Mouse (Mus musculus): ENCODE measurements around the gene Zc3h12b. TPM values are rescaled to one million over a fixed set of nuclear protein-coding genes. Genes with fewer than 3 reads are reported as not detected.
A peak's percentile ranks its signal among the peaks of the same experiment; 100 is the strongest.

Zc3h12b gene
- 2.0 and 2.1 TPM in 2 replicates for polyA plus RNA-seq (2015; fragmentation: Nextera tagmentation; extraction: Ambion mirVana)

DNA sequence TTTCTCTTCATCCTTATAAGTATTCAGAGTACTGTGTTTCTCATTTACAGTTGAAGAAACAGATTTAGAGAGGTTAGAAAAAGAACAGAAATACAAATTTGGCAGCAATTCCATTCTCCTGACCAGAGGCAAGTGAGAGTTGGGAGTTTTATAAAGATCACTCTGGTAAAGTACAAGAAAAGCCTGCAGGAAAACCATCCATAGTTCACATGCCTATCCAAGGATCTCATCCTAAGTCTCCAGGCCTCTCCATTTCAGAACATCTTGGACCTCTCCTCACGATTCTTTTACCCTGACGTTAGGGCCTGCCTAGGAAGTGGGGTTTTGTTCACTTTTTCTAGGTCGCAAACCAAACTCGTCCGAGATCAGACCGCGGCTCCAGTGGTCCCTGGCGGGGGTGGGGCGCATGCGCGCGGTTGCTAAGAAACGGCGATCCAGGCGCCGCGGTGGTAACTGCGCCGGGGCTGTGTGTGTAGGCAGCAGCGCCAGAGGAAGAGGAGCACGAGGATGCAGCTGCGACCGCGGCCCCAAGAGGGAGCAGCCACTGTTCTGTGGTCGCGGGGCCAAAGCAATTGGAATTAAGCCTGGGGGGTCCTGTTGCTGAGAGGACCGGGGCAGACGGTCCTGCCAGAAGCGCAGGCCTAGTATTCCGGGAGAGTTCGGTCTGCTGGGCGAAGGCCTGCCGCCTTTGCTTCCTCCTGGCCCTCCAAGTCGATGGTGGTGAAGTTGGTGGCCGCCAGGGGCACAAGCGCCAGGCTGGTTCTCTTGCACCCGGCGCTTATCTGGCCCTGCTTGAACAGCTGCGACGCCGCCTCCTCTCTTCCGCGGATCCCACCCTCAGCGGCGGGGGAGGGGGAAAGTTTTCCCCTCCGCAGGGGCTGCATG is at the start of gene Zc3h12b:
Zc3h12b (plus strand) TSS at position 452 of the 885 bp plus-strand sequence.
- peak within 1 kb of the TSS; percentile 56 for H3K4me2 ChIP-seq (ENCODE audit: low read depth, low read length)
- H3K27me3 ChIP-seq (ENCODE audit: control insufficient read depth, insufficient read depth, low read length): no peaks in the 10 kb centered on the region
- peak within 1 kb of the TSS; percentile 52 for H3K4me3 ChIP-seq (replicated peaks; ENCODE audit: low read length)
- H3K36me3 ChIP-seq (ENCODE audit: control insufficient read depth, insufficient read depth, low read length): no peaks in the 10 kb centered on the region
- peak; percentile 95 for ATAC-seq (ENCODE audit: insufficient read depth, low FRiP score)
- H3K4me1 ChIP-seq (ENCODE audit: control insufficient read depth, insufficient read depth, low read length): no peaks in the 10 kb centered on the region
- H3K9me3 ChIP-seq (replicated peaks; ENCODE audit: control insufficient read depth, low read length): no peaks in the 10 kb centered on the region
- peak within 1 kb of the TSS; percentile 71 for H3K9ac ChIP-seq (ENCODE audit: low read length)
- peak within 1 kb of the TSS; percentile 41 for H3K27ac ChIP-seq (ENCODE audit: low read length)
- 16% methylated on average over 46 of the region's 46 CpGs for WGBS

DNA sequence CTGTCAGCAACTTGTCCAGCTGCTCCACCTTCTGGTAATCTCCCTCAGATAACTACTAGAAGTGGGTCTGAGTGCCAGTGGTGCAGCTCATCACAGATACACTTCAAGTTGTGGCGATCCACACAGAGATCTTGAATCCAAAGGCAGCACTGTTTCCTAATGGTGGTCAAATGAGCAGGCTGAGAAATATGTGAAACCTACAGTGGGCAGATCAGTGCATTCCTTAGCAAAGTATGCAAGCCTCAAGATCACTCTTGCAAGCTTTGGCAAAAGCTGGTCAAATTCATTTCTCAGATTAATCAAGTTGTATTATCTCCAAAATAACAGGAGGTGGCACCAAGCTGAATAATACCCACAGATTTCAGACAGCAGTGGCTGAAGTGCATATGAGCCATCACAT is 29.3 kb upstream of the Zc3h12b start:
- WGBS: 89% methylated on average over 1 of the region's 1 CpGs
- Histone ChIP-seq H3K4me2 (ENCODE audit: low read depth, low read length) (no peak overlapping the region), H3K27me3 (ENCODE audit: control insufficient read depth, insufficient read depth, low read length) (no peaks in the 10 kb centered on the region), H3K27ac (ENCODE audit: low read length) (no peak overlapping the region), H3K4me1 (ENCODE audit: control insufficient read depth, insufficient read depth, low read length) (no peaks in the 10 kb centered on the region), H3K36me3 (ENCODE audit: control insufficient read depth, insufficient read depth, low read length) (no peaks in the 10 kb centered on the region), H3K9me3 (replicated peaks; ENCODE audit: control insufficient read depth, low read length) (no peaks in the 10 kb centered on the region), H3K9ac (ENCODE audit: low read length) (no peak overlapping the region), H3K4me3 (replicated peaks; ENCODE audit: low read length) (no peak overlapping the region)
- ATAC-seq (ENCODE audit: insufficient read depth, low FRiP score): no peak

- H3K4me1 ChIP-seq (ENCODE audit: control insufficient read depth, insufficient read depth, low read length): no peaks in the 10 kb centered on the region
- no peak overlapping the region for H3K27ac ChIP-seq (ENCODE audit: low read length)
- whole genome bisulfite sequencing: 50% methylated on average over 1 of the region's 1 CpGs
- H3K36me3 ChIP-seq (ENCODE audit: control insufficient read depth, insufficient read depth, low read length): no peaks in the 10 kb centered on the region
- H3K27me3 ChIP-seq (ENCODE audit: control insufficient read depth, insufficient read depth, low read length): no peaks in the 10 kb centered on the region
- H3K9ac ChIP-seq (ENCODE audit: low read length): no peak overlapping the region
- no peak overlapping the region for H3K4me3 ChIP-seq (replicated peaks; ENCODE audit: low read length)
- H3K4me2 ChIP-seq (ENCODE audit: low read depth, low read length): no peak overlapping the region
- no peak for ATAC-seq (ENCODE audit: insufficient read depth, low FRiP score)
- no peaks in the 10 kb centered on the region for H3K9me3 ChIP-seq (replicated peaks; ENCODE audit: control insufficient read depth, low read length)
Observed at GRCm38 (mm10) chrX:95687119-95687518, 24.4 kb upstream of the Zc3h12b start.

DNA sequence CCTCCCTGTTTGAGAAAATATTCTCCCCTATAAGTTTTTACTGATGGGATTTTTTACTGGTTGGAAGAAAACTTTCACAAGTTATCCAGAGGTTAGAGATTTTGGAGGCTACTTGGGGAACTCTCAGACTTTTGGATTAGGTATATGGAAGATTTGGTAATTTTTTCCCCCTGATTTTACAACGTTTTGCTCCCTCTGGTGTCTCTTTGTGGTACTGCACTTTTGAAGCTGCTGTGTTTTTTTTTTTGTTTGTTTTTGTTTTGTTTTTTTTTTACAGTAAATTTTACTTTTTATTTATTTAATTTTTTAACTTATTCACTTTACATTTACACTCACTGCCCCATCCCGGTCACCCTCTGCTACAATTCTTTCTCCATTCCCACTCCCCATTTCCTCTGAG is 26.8 kb downstream of the Zc3h12b start:
- no peaks in the 10 kb centered on the region for H3K36me3 ChIP-seq (ENCODE audit: control insufficient read depth, insufficient read depth, low read length)
- H3K9ac ChIP-seq (ENCODE audit: low read length): no peak overlapping the region
- no peak overlapping the region for H3K27ac ChIP-seq (ENCODE audit: low read length)
- 44% methylated on average over 2 of the region's 2 CpGs for WGBS
- no peak for ATAC-seq (ENCODE audit: insufficient read depth, low FRiP score)
- no peaks in the 10 kb centered on the region for H3K4me1 ChIP-seq (ENCODE audit: control insufficient read depth, insufficient read depth, low read length)
- H3K4me3 ChIP-seq (replicated peaks; ENCODE audit: low read length): no peak overlapping the region
- no peaks in the 10 kb centered on the region for H3K9me3 ChIP-seq (replicated peaks; ENCODE audit: control insufficient read depth, low read length)
- H3K27me3 ChIP-seq (ENCODE audit: control insufficient read depth, insufficient read depth, low read length): no peaks in the 10 kb centered on the region
- no peak overlapping the region for H3K4me2 ChIP-seq (ENCODE audit: low read depth, low read length)

DNA sequence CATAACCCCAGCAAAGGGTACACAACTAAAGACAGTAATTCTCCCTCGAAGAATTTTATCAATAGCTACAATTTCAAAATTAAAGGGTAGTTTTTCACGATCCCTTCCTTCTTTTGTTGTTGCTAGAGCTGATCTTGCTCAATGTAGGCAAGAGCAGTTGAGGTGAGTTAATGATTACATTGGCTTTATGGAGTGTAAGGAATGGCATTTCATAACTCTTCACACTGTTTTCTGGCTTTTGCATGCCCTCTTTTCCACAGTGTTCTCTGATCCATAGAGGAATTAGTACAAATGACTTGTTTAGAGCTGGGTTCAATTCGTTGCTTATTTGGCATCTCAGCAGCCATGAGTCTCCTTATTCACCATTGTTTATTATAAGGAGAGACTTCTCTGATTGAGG is 84.4 kb downstream of the Zc3h12b start:
- no peak for ATAC-seq (ENCODE audit: insufficient read depth, low FRiP score)
- WGBS: 74% methylated on average over 3 of the region's 3 CpGs
- no peak overlapping the region for H3K4me2 ChIP-seq (ENCODE audit: low read depth, low read length)
- no peaks in the 10 kb centered on the region for H3K4me1 ChIP-seq (ENCODE audit: control insufficient read depth, insufficient read depth, low read length)
- no peaks in the 10 kb centered on the region for H3K9me3 ChIP-seq (replicated peaks; ENCODE audit: control insufficient read depth, low read length)
- no peak overlapping the region for H3K9ac ChIP-seq (ENCODE audit: low read length)
- no peak overlapping the region for H3K4me3 ChIP-seq (replicated peaks; ENCODE audit: low read length)
- H3K27me3 ChIP-seq (ENCODE audit: control insufficient read depth, insufficient read depth, low read length): no peaks in the 10 kb centered on the region
- no peaks in the 10 kb centered on the region for H3K36me3 ChIP-seq (ENCODE audit: control insufficient read depth, insufficient read depth, low read length)
- H3K27ac ChIP-seq (ENCODE audit: low read length): no peak overlapping the region

DNA sequence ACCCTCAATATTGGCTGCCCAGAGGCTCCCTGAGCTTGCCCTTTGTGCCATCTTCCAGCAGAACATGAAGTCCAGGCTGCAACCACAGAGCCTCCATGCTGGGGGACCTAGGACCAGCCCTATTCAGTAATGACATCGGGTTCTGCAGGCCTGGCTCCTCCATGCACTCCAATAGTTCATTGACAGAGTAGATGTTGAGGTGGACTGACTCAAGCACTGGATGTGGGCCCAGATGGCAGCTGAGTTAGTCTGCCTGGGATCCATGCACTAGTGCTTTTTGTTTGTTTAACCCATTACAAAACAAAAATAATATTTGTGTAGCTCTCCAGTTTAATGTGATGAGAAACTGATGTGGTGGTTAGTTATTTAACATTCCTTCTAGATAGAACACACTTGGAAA is 90.3 kb downstream of the Zc3h12b start:
- Histone ChIP-seq H3K36me3 (ENCODE audit: control insufficient read depth, insufficient read depth, low read length) (no peaks in the 10 kb centered on the region), H3K27ac (ENCODE audit: low read length) (no peak overlapping the region), H3K9ac (ENCODE audit: low read length) (no peak overlapping the region), H3K4me1 (ENCODE audit: control insufficient read depth, insufficient read depth, low read length) (no peaks in the 10 kb centered on the region), H3K9me3 (replicated peaks; ENCODE audit: control insufficient read depth, low read length) (no peaks in the 10 kb centered on the region), H3K4me3 (replicated peaks; ENCODE audit: low read length) (no peak overlapping the region), H3K27me3 (ENCODE audit: control insufficient read depth, insufficient read depth, low read length) (no peaks in the 10 kb centered on the region), H3K4me2 (ENCODE audit: low read depth, low read length) (no peak overlapping the region)
- ATAC-seq (ENCODE audit: insufficient read depth, low FRiP score): no peak
- whole genome bisulfite sequencing: 67% methylated on average over 1 of the region's 1 CpGs

DNA sequence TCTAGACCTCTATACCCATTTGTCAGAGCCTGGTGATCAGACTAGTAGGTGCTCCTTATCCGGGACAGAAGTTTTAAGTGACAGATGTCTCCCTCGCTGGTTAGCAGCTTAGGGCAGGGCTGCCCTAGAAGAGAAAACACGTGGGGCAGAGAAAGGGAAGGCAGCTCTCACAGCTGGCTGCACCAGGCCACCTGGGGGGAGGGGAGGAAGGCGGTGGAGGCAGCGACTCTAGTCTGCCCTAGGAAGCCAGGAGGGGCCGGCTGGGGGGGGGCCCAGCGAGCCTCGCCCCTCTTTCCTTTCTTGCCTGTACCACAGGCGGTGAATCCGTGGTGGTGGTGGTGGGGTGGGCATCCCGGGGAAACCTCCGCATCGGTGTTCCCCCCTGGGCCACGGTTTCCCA is 141.3 kb downstream of the Zc3h12b start:
- Histone ChIP-seq H3K27ac (ENCODE audit: low read length) (no peak overlapping the region), H3K9me3 (replicated peaks; ENCODE audit: control insufficient read depth, low read length) (no peaks in the 10 kb centered on the region), H3K36me3 (ENCODE audit: control insufficient read depth, insufficient read depth, low read length) (no peaks in the 10 kb centered on the region), H3K9ac (ENCODE audit: low read length) (no peak overlapping the region), H3K4me1 (ENCODE audit: control insufficient read depth, insufficient read depth, low read length) (no peaks in the 10 kb centered on the region), H3K4me2 (ENCODE audit: low read depth, low read length) (no peak overlapping the region), H3K4me3 (replicated peaks; ENCODE audit: low read length) (no peak overlapping the region), H3K27me3 (ENCODE audit: control insufficient read depth, insufficient read depth, low read length) (no peaks in the 10 kb centered on the region)
- WGBS: 71% methylated on average over 10 of the region's 14 CpGs
- ATAC-seq (ENCODE audit: insufficient read depth, low FRiP score): no peak

- H3K27ac ChIP-seq (ENCODE audit: low read length): no peak overlapping the region
- ATAC-seq (ENCODE audit: insufficient read depth, low FRiP score): no peak
- no peaks in the 10 kb centered on the region for H3K4me1 ChIP-seq (ENCODE audit: control insufficient read depth, insufficient read depth, low read length)
- no peaks in the 10 kb centered on the region for H3K27me3 ChIP-seq (ENCODE audit: control insufficient read depth, insufficient read depth, low read length)
- no peaks in the 10 kb centered on the region for H3K9me3 ChIP-seq (replicated peaks; ENCODE audit: control insufficient read depth, low read length)
- no peaks in the 10 kb centered on the region for H3K36me3 ChIP-seq (ENCODE audit: control insufficient read depth, insufficient read depth, low read length)
- no peak overlapping the region for H3K4me3 ChIP-seq (replicated peaks; ENCODE audit: low read length)
- H3K9ac ChIP-seq (ENCODE audit: low read length): no peak overlapping the region
- H3K4me2 ChIP-seq (ENCODE audit: low read depth, low read length): no peak overlapping the region
Observed at GRCm38 (mm10) chrX:95881111-95881510, 169.6 kb downstream of the Zc3h12b start.

- H3K4me1 ChIP-seq (ENCODE audit: control insufficient read depth, insufficient read depth, low read length): no peaks in the 10 kb centered on the region
- no peak overlapping the region for H3K27ac ChIP-seq (ENCODE audit: low read length)
- H3K4me3 ChIP-seq (replicated peaks; ENCODE audit: low read length): no peak overlapping the region
- WGBS: 75% methylated on average over 3 of the region's 3 CpGs
- no peaks in the 10 kb centered on the region for H3K27me3 ChIP-seq (ENCODE audit: control insufficient read depth, insufficient read depth, low read length)
- H3K9me3 ChIP-seq (replicated peaks; ENCODE audit: control insufficient read depth, low read length): no peaks in the 10 kb centered on the region
- H3K36me3 ChIP-seq (ENCODE audit: control insufficient read depth, insufficient read depth, low read length): no peaks in the 10 kb centered on the region
- H3K4me2 ChIP-seq (ENCODE audit: low read depth, low read length): no peak overlapping the region
- ATAC-seq (ENCODE audit: insufficient read depth, low FRiP score): no peak
- H3K9ac ChIP-seq (ENCODE audit: low read length): no peak overlapping the region
Observed at GRCm38 (mm10) chrX:95902716-95903115, 191.2 kb downstream of the Zc3h12b start.

All from stomach, embryonic 16.5 days (tissue).